Mouse (Mus musculus) right cerebral cortex, adult 18-20 months (tissue): Measurements from ENCODE around the gene 2610008E11Rik.
"Not testable (repeated sequence)": the region's sequence is repeated elsewhere in the genome, so short reads cannot be mapped to it uniquely, and the experiment has no call there.

ENCODE experiments used
- DNase-seq: peaks from one replicate; pipeline ENCODE4 v3.0.0; 2022; ENCODE audit warnings: mixed read lengths

Gene 2610008E11Rik

GRCm38 (mm10) chr10:79097161-79097754 is at the start of gene 2610008E11Rik:
TSS of gene 2610008E11Rik (minus strand) at chr10:79097600.
- peak; percentile 94 for DNase-seq

- DNase-seq, result peak; percentile 37
Measured at GRCm38 (mm10) chr10:79116125-79116849, 18.9 kb upstream of the 2610008E11Rik start.

- DNase-seq, result no peak
Measured at GRCm38 (mm10) chr10:79115085-79115484, 17.7 kb upstream of the 2610008E11Rik start.

- no peak for DNase-seq
Measured at GRCm38 (mm10) chr10:79110482-79110881, 13.1 kb upstream of the 2610008E11Rik start.

GRCm38 (mm10) chr10:79109156-79109555 is 11.8 kb upstream of the 2610008E11Rik start:
- no peak for DNase-seq

- DNase-seq, result no peak
Measured at GRCm38 (mm10) chr10:79107531-79107930, 10.1 kb upstream of the 2610008E11Rik start.

- no peak for DNase-seq
Measured at GRCm38 (mm10) chr10:79106325-79107282, 9.2 kb upstream of the 2610008E11Rik start.

- no peak for DNase-seq
Measured at GRCm38 (mm10) chr10:79096706-79097105, 694 bp downstream of the 2610008E11Rik start.

GRCm38 (mm10) chr10:79091731-79092130 is 5.7 kb downstream of the 2610008E11Rik start:
- no peak for DNase-seq

- no peak for DNase-seq
Measured at GRCm38 (mm10) chr10:79089000-79089399, 8.4 kb downstream of the 2610008E11Rik start.

- DNase-seq, result no peak
Measured at GRCm38 (mm10) chr10:79086577-79086976, 10.8 kb downstream of the 2610008E11Rik start.

GRCm38 (mm10) chr10:79057370-79057769 is 40.0 kb downstream of the 2610008E11Rik start:
- DNase-seq, result not testable (repeated sequence)

GRCm38 (mm10) chr10:79042457-79042856 is 54.9 kb downstream of the 2610008E11Rik start:
- not testable (repeated sequence) for DNase-seq

- DNase-seq, result no peak
Measured at GRCm38 (mm10) chr10:79028441-79028840, 69.0 kb downstream of the 2610008E11Rik start, which contains the start of gene Olfr57. TSS of gene Olfr57 (plus strand) at chr10:79028741.
